Mouse (Mus musculus) heart, embryonic 14.5 days (tissue): Measurements from ENCODE around the gene Ssna1. TPM values are rescaled to one million over a fixed set of nuclear protein-coding genes. Genes with fewer than 3 reads are reported as not detected.

ENCODE experiments used
- ATAC-seq: fragments of 200-750 bp; cut with Nextera tagmentation; 2 replicates; pipeline ENCODE4 v1.8.0; 2017; ENCODE audit warnings: low read depth, moderate TSS enrichment; ENCODE audit not compliant: insufficient number of reproducible peaks, insufficient read depth, low FRiP score
- H3K27ac ChIP-seq, 2 experiments: fragments of 200-500 bp in 1 of 2; fragments of 300-500 bp in 1 of 2; sonication (generic) in 1 of 2; replicated peaks in 1 of 2; 2 replicates each; pipeline ENCODE4 v1.5.1; 2012 to 2014; ENCODE audit warnings: low read depth in 2 of 2, low read length in 2 of 2, control low read depth in 1 of 2, mild to moderate bottlenecking in 1 of 2, mixed read lengths in 1 of 2; ENCODE audit not compliant: control insufficient read depth in 1 of 2, insufficient read depth in 1 of 2
- H3K27me3 ChIP-seq: fragments of 300-500 bp; sonication (generic); 2 replicates; pipeline ENCODE4 v1.6.1; 2014; ENCODE audit warnings: mild to moderate bottlenecking, low read length, control low read depth; ENCODE audit not compliant: control insufficient read depth, insufficient read depth
- H3K36me3 ChIP-seq: fragments of 300-500 bp; sonication (generic); 2 replicates; pipeline ENCODE4 v1.6.1; 2014; ENCODE audit warnings: mild to moderate bottlenecking, control low read depth, low read length, mixed read lengths; ENCODE audit not compliant: control insufficient read depth, insufficient read depth
- H3K4me1 ChIP-seq, 2 experiments: fragments of 200-500 bp in 1 of 2; fragments of 300-500 bp in 1 of 2; sonication (generic) in 1 of 2; 2 replicates each; pipeline ENCODE4 v1.6.1; 2012 to 2014; ENCODE audit warnings: low read length in 2 of 2, control low read depth in 1 of 2, mixed read lengths in 1 of 2; ENCODE audit not compliant: control insufficient read depth in 2 of 2, insufficient read depth in 2 of 2
- H3K4me2 ChIP-seq: fragments of 300-500 bp; sonication (generic); 2 replicates; pipeline ENCODE4 v1.6.1; 2014; ENCODE audit warnings: mild to moderate bottlenecking, low read length
- H3K4me3 ChIP-seq, 2 experiments: fragments of 200-500 bp in 1 of 2; fragments of 300-500 bp in 1 of 2; sonication (generic) in 1 of 2; 2 replicates each; pipeline ENCODE4 v1.5.1; 2012 to 2014; ENCODE audit warnings: low read length in 2 of 2, mild to moderate bottlenecking in 2 of 2, control low read depth in 1 of 2, low read depth in 1 of 2, moderate library complexity in 1 of 2; ENCODE audit not compliant: control insufficient read depth in 1 of 2, insufficient read depth in 1 of 2
- H3K9ac ChIP-seq: fragments of 300-500 bp; sonication (generic); 2 replicates; pipeline ENCODE4 v1.6.1; 2014; ENCODE audit warnings: mild to moderate bottlenecking, low read length
- H3K9me3 ChIP-seq: fragments of 300-500 bp; sonication (generic); 2 replicates; pipeline ENCODE4 v1.6.1; 2016; ENCODE audit warnings: low read length, control low read depth; ENCODE audit not compliant: control insufficient read depth
- WGBS: fragments of 180-500 bp; shearing (Covaris S2); extraction: QIAGEN DNeasy Blood & Tissue Kit; methylation state at CpG from one replicate; pipeline ENCODE4 v1.1.7; 2014; 5-methylcytosine and 5-hydroxymethylcytosine counted together
- polyA plus RNA-seq: library from polyadenylated mRNA; unstranded; fragments of >200 nt; fragmentation: Nextera tagmentation; extraction: Ambion mirVana; gene quantifications from 2 replicates; pipeline ENCODE4 v1.2.1, GENCODE M21; 2014

Gene Ssna1
- polyA plus RNA-seq, 1 experiment from 2014 or later: 163 TPM

DNA sequence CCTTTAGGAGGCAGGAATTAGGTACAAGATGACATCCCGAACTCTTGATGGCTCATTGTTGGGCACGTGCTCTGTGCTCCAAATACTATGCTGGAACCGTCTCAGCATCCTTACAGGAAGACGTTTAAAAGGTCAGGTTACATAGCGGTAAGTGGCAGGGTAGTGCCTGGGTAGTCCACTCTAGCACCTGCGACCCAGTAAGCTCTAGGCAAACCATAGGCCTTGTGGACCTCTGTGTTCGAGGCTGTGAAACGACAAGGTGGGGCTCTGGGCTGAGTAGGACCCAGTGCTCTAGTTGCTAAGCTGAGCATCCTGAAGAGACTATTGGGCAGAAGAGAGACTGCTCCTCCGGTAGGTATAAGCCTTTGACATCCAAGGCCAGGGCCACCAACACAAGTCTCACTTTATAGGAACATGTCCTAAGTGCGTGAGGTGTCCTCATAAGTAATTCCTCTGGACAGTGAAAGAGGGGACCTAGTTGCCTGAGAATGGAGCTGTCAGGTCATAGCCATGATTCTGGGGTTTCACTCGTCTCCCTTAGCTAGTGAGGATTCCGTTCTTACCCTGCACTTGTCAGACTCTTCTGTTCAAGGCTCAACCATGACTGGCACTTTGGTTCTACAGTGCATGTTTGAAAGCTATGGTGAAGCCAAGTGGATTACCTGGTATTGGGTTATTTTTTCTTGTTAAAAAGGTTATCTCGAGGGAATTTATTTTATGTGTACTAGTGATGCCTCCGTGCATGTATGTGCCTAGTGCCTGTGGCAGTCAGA lies 33.5 kb upstream of the Ssna1 start:
- Histone ChIP-seq H3K4me2 (peak overlapping the region; percentile 73), H3K9ac (no peak overlapping the region), H3K27ac (no peak overlapping the region), H3K36me3 (no peaks in the 10 kb centered on the region), H3K4me3 (no peak overlapping the region), H3K4me1 (peaks cover 4 to 5% of the 10 kb centered on the region in 2 experiments; a peak in 1 of 4 replicates), H3K27me3 (peaks cover 80% of the 10 kb centered on the region), H3K9me3 (no peaks in the 10 kb centered on the region)
- no peak for ATAC-seq
- WGBS: 42% methylated on average over 14 of the region's 14 CpGs

DNA sequence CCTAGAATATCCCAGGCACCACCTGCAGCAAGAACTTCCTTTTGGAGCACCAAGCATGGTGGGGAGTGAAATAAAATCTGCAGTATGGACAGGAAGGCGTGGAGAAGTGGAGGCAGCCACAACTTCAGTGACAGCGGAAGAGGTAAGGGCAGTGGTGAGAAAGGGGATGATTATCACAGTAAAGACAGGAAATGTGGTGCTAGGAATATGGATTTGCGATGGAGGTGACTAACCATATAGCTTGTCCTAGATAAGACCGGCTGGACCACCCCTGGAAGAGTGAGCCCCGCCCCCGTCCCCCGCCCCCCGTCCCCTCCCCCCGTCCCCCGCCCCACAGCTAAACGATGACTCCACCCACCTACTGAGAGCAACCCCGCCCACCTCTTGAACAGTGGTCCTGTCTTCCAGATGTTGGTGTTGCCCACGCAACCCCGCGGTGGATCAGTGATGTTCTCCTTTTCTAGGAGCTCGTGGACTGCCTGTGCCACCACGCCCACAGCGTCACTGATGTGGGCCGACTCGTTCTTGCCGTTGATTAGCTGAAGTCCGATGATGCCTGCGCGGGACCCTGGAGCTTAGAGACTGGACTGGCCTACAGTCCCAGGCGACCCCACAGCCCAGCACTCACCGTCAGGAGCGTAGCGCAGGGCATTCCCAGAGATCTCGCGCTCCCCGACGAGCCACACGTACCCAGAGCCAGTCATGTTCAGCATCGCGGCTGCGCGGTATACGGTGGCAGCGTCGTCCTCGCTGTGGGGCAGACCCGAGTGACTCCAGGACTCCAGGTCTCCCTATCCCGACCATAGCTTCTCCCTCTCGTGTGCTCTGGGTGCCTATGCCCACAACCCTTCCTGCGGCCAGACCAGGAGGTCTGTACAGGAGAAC lies 32.7 kb upstream of the Ssna1 start:
- Histone ChIP-seq H3K9me3 (no peaks in the 10 kb centered on the region), H3K27me3 (peaks cover 72% of the 10 kb centered on the region), H3K36me3 (no peaks in the 10 kb centered on the region), H3K27ac (no peak overlapping the region), H3K4me3 (peak overlapping the region; percentile 31 to 44), H3K4me2 (peak overlapping the region; percentile 73), H3K4me1 (peaks cover 4 to 5% of the 10 kb centered on the region in 2 experiments; a peak in 1 of 4 replicates), H3K9ac (peak overlapping the region; percentile 25; the same call in 1 of the 2 replicates)
- 3% methylated on average over 41 of the region's 45 CpGs for WGBS
- 0 out of 2 replicates have a peak, but pooled peaks have one; percentile 26 for ATAC-seq

DNA sequence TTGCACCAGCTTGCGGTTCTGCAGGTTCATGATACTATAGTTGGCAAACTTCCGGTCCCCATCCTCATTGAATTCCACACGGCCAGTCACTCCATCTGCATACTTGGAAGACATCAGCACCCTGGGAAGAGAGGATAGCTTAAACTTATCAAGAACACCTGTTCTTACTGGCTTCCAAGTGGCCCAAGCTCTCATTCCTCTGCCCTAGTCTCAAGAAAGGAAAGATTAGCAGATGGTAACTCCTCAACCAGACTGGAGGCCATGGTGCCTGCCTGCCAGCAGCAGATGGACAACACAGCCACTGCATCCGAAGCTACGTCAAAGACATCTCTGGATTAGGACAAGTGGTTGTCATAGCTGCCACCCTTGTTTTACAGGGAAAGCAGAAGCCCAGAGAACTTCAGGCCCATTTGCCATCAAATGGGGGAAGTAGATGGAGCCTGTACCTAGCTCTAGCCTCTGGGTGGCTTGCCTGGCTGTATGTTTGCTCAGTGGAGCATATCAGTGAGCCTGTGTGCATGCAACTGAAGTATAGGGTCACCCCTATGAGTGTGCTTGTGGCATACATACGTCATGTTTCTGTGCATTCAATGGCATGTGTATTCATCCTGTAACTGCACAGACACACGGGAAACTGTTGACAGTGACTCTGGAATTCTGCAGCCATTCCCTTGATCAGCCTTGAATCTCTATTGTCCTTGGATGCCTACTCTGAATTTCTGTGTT lies 31.9 kb upstream of the Ssna1 start:
- H3K4me2 ChIP-seq: no peak overlapping the region
- no peaks in the 10 kb centered on the region for H3K36me3 ChIP-seq
- WGBS: 69% methylated on average over 7 of the region's 7 CpGs
- H3K4me3 ChIP-seq: no peak overlapping the region
- no peak overlapping the region for H3K27ac ChIP-seq
- H3K4me1 ChIP-seq: peaks cover 4 to 5% of the 10 kb centered on the region in 2 experiments; a peak in 1 of 4 replicates
- peaks cover 65% of the 10 kb centered on the region for H3K27me3 ChIP-seq
- no peak overlapping the region for H3K9ac ChIP-seq
- H3K9me3 ChIP-seq: no peaks in the 10 kb centered on the region
- no peak for ATAC-seq

DNA sequence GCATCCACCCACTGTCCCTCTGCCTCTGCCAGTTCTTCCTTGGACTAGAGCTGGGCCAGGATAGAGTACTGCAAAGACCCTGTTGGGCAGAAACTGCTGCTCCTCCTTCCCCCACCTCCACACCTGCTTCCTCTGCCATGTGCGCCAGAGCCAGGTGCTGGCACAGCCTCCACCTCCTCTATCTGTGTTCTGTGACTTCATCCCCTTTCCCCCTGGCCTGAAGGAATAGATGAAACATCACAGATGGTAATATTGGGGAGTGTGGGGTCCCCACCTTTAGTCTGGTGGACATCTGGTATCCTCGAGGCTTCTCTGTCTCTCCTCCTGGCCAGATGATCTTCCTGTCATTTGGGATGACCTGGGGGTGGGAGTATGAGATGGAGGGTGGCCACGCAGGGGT lies 31.2 kb upstream of the Ssna1 start:
- H3K4me1 ChIP-seq: peaks cover 4 to 5% of the 10 kb centered on the region in 2 experiments; a peak in 1 of 4 replicates
- no peak overlapping the region for H3K9ac ChIP-seq
- no peak overlapping the region for H3K4me2 ChIP-seq
- no peaks in the 10 kb centered on the region for H3K36me3 ChIP-seq
- ATAC-seq: no peak
- no peak overlapping the region for H3K4me3 ChIP-seq
- no peak overlapping the region for H3K27ac ChIP-seq
- no peaks in the 10 kb centered on the region for H3K9me3 ChIP-seq
- WGBS: 59% methylated on average over 3 of the region's 3 CpGs
- H3K27me3 ChIP-seq: peaks cover 58% of the 10 kb centered on the region

GRCm38 (mm10) chr2:25298046-25298445 lies 25.8 kb upstream of the Ssna1 start:
- Histone ChIP-seq H3K9me3 (no peaks in the 10 kb centered on the region), H3K4me1 (no peaks in the 10 kb centered on the region), H3K4me2 (no peak overlapping the region), H3K9ac (no peak overlapping the region), H3K27ac (no peak overlapping the region), H3K4me3 (no peak overlapping the region), H3K27me3 (peaks cover 49% of the 10 kb centered on the region), H3K36me3 (no peaks in the 10 kb centered on the region)
- WGBS: 72% methylated on average over 10 of the region's 10 CpGs
- no peak for ATAC-seq

- Histone ChIP-seq H3K36me3 (no peaks in the 10 kb centered on the region), H3K9me3 (no peaks in the 10 kb centered on the region), H3K27me3 (peaks cover 54% of the 10 kb centered on the region), H3K9ac (no peak overlapping the region), H3K4me2 (no peak overlapping the region), H3K4me1 (peaks cover 0 to 6% of the 10 kb centered on the region in 2 experiments; a peak in 3 of 4 replicates), H3K4me3 (no peak overlapping the region), H3K27ac (no peak overlapping the region)
- 67% methylated on average over 8 of the region's 8 CpGs for WGBS
- ATAC-seq: no peak
Observed at GRCm38 (mm10) chr2:25297093-25297492, 24.9 kb upstream of the Ssna1 start.

DNA sequence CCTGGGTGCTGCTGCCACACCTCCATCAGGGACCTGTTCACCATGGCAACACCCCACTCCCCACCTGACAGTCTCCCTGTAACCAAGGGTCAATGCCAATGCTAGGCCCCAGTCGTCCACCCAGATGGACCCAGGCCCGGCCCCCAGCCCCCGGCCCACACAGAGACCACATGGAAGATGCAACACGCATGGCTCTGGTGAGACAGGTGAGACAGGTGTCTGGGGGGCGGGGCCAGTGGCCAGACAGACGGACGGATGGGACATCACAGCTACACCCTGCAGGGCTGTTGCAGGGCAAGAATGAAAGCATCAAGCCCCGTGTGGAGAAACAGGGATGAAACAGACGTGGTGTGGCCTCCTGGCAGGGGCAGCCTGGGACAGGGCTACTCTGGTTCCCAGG lies 21.5 kb upstream of the Ssna1 start:
- no peak for ATAC-seq
- H3K4me2 ChIP-seq: no peak overlapping the region
- peaks cover 0 to 16% of the 10 kb centered on the region in 2 experiments; a peak in 3 of 4 replicates for H3K4me1 ChIP-seq
- 66% methylated on average over 9 of the region's 9 CpGs for WGBS
- no peak overlapping the region for H3K4me3 ChIP-seq
- no peak overlapping the region for H3K27ac ChIP-seq
- H3K27me3 ChIP-seq: peaks cover 88% of the 10 kb centered on the region
- no peaks in the 10 kb centered on the region for H3K9me3 ChIP-seq
- H3K36me3 ChIP-seq: no peaks in the 10 kb centered on the region
- H3K9ac ChIP-seq: no peak overlapping the region
